Comparison of ENCODE assay signal across 21 mouse cellular contexts in genomic region chr2:158738591-158738990, GRCm38 (mm10). TPM values are rescaled to one million over a fixed set of nuclear protein-coding genes. Genes with fewer than 3 reads are reported as not detected.
A peak's percentile ranks its signal among the peaks of the same experiment; 100 is the strongest.
DNase-seq lines count a peak whose midpoint lies in the region; ATAC-seq and TF ChIP-seq lines count a peak whose summit lies in the region.
"Had no signal": no experiment of that assay in that cellular context is flagged by ENCODE, and none has a peak within 500 bp of the region (broad histone marks: within the 10 kb centered on the region; RNA-seq: fewer than 3 reads in every experiment).

No protein-coding gene starts in this region.

- TF ChIP-seq POLR2A in cortical plate, adult 2 months (IDR thresholded peaks at IDR 0.05; ENCODE audit: extremely low read depth, insufficient read depth, low read length): no peak

- peak; percentile 68; the same call in 1 of the 2 replicates for ATAC-seq in hindbrain, postnatal 0 days
- 0 out of 2 replicates have a peak, but pooled peaks have one; percentile 46 for ATAC-seq in neural tube, embryonic 14.5 days (ENCODE audit: low read depth)

- H3K4me2 ChIP-seq in hindbrain, postnatal 0 days (ENCODE audit: low read depth, low read length): no peak overlapping the region
- H3K4me2 ChIP-seq in neural tube, embryonic 14.5 days (ENCODE audit: low read depth, low read length): no peak overlapping the region
- H3K4me2 ChIP-seq: embryonic facial prominence, embryonic 12.5 days; heart, embryonic 11.5 days; limb, embryonic 13.5 days; liver, embryonic 13.5 days; lung, embryonic 14.5 days; neural tube, embryonic 12.5 days had no signal

- no peak for TF ChIP-seq CTCF in layer of hippocampus, adult 2 months (conservative IDR thresholded peaks at IDR 0.05)
- no peak for TF ChIP-seq CTCF in cortical plate, adult 2 months (IDR thresholded peaks at IDR 0.05; ENCODE audit: extremely low read depth, insufficient read depth, low read length)
- TF ChIP-seq CTCF in hindbrain, postnatal 0 days (IDR thresholded peaks at IDR 0.05; ENCODE audit: low read depth): no peak

- WGBS in hindbrain, postnatal 0 days: 25% methylated on average over 11 of the region's 11 CpGs
- 46% methylated on average over 11 of the region's 11 CpGs for WGBS in neural tube, embryonic 14.5 days

- H3K9me3 ChIP-seq in hindbrain, postnatal 0 days (ENCODE audit: low read length): no peaks in the 10 kb centered on the region
- H3K9me3 ChIP-seq in neural tube, embryonic 14.5 days (ENCODE audit: control insufficient read depth, low read length): no peaks in the 10 kb centered on the region
- H3K9me3 ChIP-seq: embryonic facial prominence, embryonic 12.5 days; liver, embryonic 13.5 days; neural tube, embryonic 12.5 days had no signal

- no peak overlapping the region for H3K4me3 ChIP-seq in layer of hippocampus, adult 2 months
- no peak overlapping the region for H3K4me3 ChIP-seq in cortical plate, adult 2 months (ENCODE audit: insufficient read depth, low read length)
- no peak overlapping the region for H3K4me3 ChIP-seq in hindbrain, postnatal 0 days (ENCODE audit: low read length)
- H3K4me3 ChIP-seq in neural tube, embryonic 14.5 days (ENCODE audit: low read depth, low read length): no peak overlapping the region
- H3K4me3 ChIP-seq: embryonic facial prominence, embryonic 12.5 days; erythroblast, embryonic 14.5 days; gastrocnemius, adult 2 months; limb, embryonic 13.5 days; liver, embryonic 13.5 days; neural tube, embryonic 12.5 days had no signal

- DNase-seq in layer of hippocampus, adult 2 months (ENCODE audit: low spot score in 2 of 2): no peak
- DNase-seq in layer of hippocampus, adult 9-11 months: no peak
- peak; percentile 50 for DNase-seq in hindbrain, postnatal 0 days (ENCODE audit: low spot score)
- no peak for DNase-seq in heart, adult 18-20 months
- DNase-seq in right cerebral cortex, adult 2 months (ENCODE audit: low spot score in 2 of 2): no peak
- DNase-seq: adrenal gland, adult 2 months; cerebellum, adult 8-10 months; gastrocnemius, adult 2 months; heart, postnatal 10 days; kidney, adult 8-10 months; kidney, postnatal 4 days; liver, embryonic 13.5 days; lung, embryonic 14.5 days; lung, postnatal 4 days had no signal

- H3K9ac ChIP-seq in hindbrain, postnatal 0 days (replicated peaks; ENCODE audit: low read length): no peak overlapping the region
- H3K9ac ChIP-seq in neural tube, embryonic 14.5 days (replicated peaks; ENCODE audit: low read depth, low read length): no peak overlapping the region
- H3K9ac ChIP-seq: embryonic facial prominence, embryonic 12.5 days; limb, embryonic 13.5 days; liver, embryonic 13.5 days; lung, embryonic 14.5 days; neural tube, embryonic 12.5 days had no signal

- peaks cover 4% of the 10 kb centered on the region for H3K4me1 ChIP-seq in cortical plate, adult 2 months (ENCODE audit: control insufficient read depth, insufficient read depth, low read length)
- no peaks in the 10 kb centered on the region; the same call in none of the 2 replicates for H3K4me1 ChIP-seq in hindbrain, postnatal 0 days (ENCODE audit: insufficient read depth, low read length)
- no peaks in the 10 kb centered on the region for H3K4me1 ChIP-seq in neural tube, embryonic 14.5 days (ENCODE audit: control insufficient read depth, insufficient read depth, low read length)
- H3K4me1 ChIP-seq: embryonic facial prominence, embryonic 12.5 days; limb, embryonic 13.5 days; liver, embryonic 13.5 days had no signal

- peak overlapping the region; percentile 79 for H3K27ac ChIP-seq in layer of hippocampus, adult 2 months
- H3K27ac ChIP-seq in cortical plate, adult 2 months (ENCODE audit: insufficient read depth, low read length): peak overlapping the region; percentile 75
- peak overlapping the region; percentile 32; the same call in 1 of the 2 replicates for H3K27ac ChIP-seq in hindbrain, postnatal 0 days
- no peak overlapping the region for H3K27ac ChIP-seq in neural tube, embryonic 14.5 days (ENCODE audit: low read depth, low read length)
- H3K27ac ChIP-seq: embryonic facial prominence, embryonic 12.5 days; gastrocnemius, adult 2 months; limb, embryonic 13.5 days; liver, embryonic 13.5 days; neural tube, embryonic 12.5 days had no signal

- H3K36me3 ChIP-seq in hindbrain, postnatal 0 days (ENCODE audit: insufficient read depth, low read length): no peaks in the 10 kb centered on the region
- no peaks in the 10 kb centered on the region for H3K36me3 ChIP-seq in neural tube, embryonic 14.5 days (ENCODE audit: control insufficient read depth, insufficient read depth, low read length)
- H3K36me3 ChIP-seq: embryonic facial prominence, embryonic 12.5 days; limb, embryonic 13.5 days; liver, embryonic 13.5 days; neural tube, embryonic 12.5 days had no signal

- H3K27me3 ChIP-seq in hindbrain, postnatal 0 days (ENCODE audit: insufficient read depth, low read length): no peaks in the 10 kb centered on the region
- no peaks in the 10 kb centered on the region for H3K27me3 ChIP-seq in neural tube, embryonic 14.5 days (ENCODE audit: control insufficient read depth, insufficient read depth, low read length)
- H3K27me3 ChIP-seq: embryonic facial prominence, embryonic 12.5 days; limb, embryonic 13.5 days; liver, embryonic 13.5 days; neural tube, embryonic 12.5 days had no signal

RNA-seq across cellular contexts. Expression of gene Fam83d, which starts 29.3 kb away (rescaled TPM):
- 1 to 10 TPM; 4.7 to 6.0 TPM for total RNA-seq in layer of hippocampus, adult 2 months (2021)
- 2.0 and 2.2 TPM in 2 replicates for polyA plus RNA-seq in cortical plate, adult 2 months (2012; rRNA removed)
- 12.0 and 18.8 TPM in 2 replicates for total RNA-seq in hindbrain, postnatal 0 days (2014; rRNA removed)
- polyA plus RNA-seq in hindbrain, postnatal 0 days (2015; fragmentation: Nextera tagmentation; extraction: Ambion mirVana): 6.7 and 9.2 TPM in 2 replicates
- polyA plus RNA-seq in neural tube, embryonic 14.5 days (2014; fragmentation: Nextera tagmentation; extraction: Ambion mirVana): 4.0 and 6.9 TPM in 2 replicates
- under 1 TPM; 0.44 to 0.89 TPM for total RNA-seq in heart, adult 18-20 months (2021)

RNA-seq across cellular contexts. Expression of gene Dhx35, which starts 56.0 kb away (rescaled TPM):
- 10 to 100 TPM; 17.2 to 19.3 TPM for total RNA-seq in layer of hippocampus, adult 2 months (2021)
- polyA plus RNA-seq in cortical plate, adult 2 months (2012; rRNA removed): 28.5 and 29.1 TPM in 2 replicates
- 23.8 and 30.7 TPM in 2 replicates for total RNA-seq in hindbrain, postnatal 0 days (2014; rRNA removed)
- 10.0 and 10.8 TPM in 2 replicates for polyA plus RNA-seq in hindbrain, postnatal 0 days (2015; fragmentation: Nextera tagmentation; extraction: Ambion mirVana)
- polyA plus RNA-seq in neural tube, embryonic 14.5 days (2014; fragmentation: Nextera tagmentation; extraction: Ambion mirVana): 14.5 TPM in 2 replicates
- total RNA-seq in heart, adult 18-20 months (2021): 10 to 100 TPM; 12.0 to 17.1 TPM
